Mouse (Mus musculus): ENCODE data around the gene Gm12830.

DNA sequence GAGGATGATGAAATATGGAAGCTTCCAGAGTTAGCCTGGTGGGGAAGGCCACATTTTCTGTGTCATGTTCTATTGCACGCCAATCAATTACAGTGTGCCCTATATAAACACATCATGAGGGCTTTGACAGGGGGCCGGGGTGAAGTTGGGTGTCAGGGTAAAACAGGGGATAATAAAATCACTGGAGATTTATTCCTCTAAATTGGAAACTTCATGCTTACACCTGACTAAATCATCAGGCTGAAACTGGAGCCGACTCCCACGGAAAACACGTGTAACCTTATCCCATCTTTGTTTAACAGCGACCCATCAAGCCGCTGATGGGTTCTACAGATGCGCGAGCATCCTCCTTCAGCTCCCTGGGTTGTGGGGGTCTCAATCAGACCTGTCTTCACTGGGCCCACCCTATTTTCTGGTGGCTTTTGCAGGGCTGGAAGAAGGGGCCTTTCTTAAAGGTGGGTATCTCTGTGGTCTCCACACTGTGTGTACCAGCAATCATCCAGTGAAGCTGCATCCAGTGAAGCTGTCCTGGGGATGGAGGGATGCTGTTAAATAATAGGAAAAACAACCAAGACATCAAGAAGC is 19.9 kb downstream of the Gm12830 start:
- TF ChIP-seq POLR2A (IDR thresholded peaks at IDR 0.05; ENCODE audit: insufficient read length, low read depth) (no peak), E2F4 (IDR thresholded peaks at IDR 0.05; ENCODE audit: insufficient read depth) (no peak), MAX (IDR thresholded peaks at IDR 0.05; ENCODE audit: low read depth) (no peak), CEBPB (IDR thresholded peaks at IDR 0.05; ENCODE audit: insufficient read depth, poor library complexity, severe bottlenecking) (no peak), POLR2AphosphoS2 (IDR thresholded peaks at IDR 0.05; ENCODE audit: insufficient read length, low read depth) (no peak), MYOG (IDR thresholded peaks at IDR 0.05; ENCODE audit: control insufficient read depth in 1 of 3, insufficient read depth in 1 of 3, insufficient read length in 2 of 3, low read depth in 2 of 3) (no peak), SRF (IDR thresholded peaks at IDR 0.05; ENCODE audit: control insufficient read depth, insufficient read length, low read depth) (no peak), MYOD1 (IDR thresholded peaks at IDR 0.05; ENCODE audit: control insufficient read depth in 1 of 3, insufficient read length in 2 of 3, low read depth in 2 of 3) (no peak), TCF12 (IDR thresholded peaks at IDR 0.05; ENCODE audit: insufficient read depth, poor library complexity, severe bottlenecking) (no peak), USF1 (IDR thresholded peaks at IDR 0.05; ENCODE audit: low read depth) (no peak)

All from myocyte (in vitro differentiated cells).